Mouse (Mus musculus) ovary, postnatal 10 days (tissue): Measurements from ENCODE around the gene Slc35g3.

Experiments used
- DNase-seq: peaks from one replicate; pipeline ENCODE4 v3.0.0; 2022; ENCODE audit warnings: low spot score

The Slc35g3 gene

GRCm38 (mm10) chr11:69761868-69762267 is at the start of gene Slc35g3:
Gene Slc35g3, minus strand, starts transcription at chr11:69761968.
- DNase-seq: no peak

GRCm38 (mm10) chr11:69810280-69810679 is 48.5 kb upstream of the Slc35g3 start:
- DNase-seq: no peak

DNA sequence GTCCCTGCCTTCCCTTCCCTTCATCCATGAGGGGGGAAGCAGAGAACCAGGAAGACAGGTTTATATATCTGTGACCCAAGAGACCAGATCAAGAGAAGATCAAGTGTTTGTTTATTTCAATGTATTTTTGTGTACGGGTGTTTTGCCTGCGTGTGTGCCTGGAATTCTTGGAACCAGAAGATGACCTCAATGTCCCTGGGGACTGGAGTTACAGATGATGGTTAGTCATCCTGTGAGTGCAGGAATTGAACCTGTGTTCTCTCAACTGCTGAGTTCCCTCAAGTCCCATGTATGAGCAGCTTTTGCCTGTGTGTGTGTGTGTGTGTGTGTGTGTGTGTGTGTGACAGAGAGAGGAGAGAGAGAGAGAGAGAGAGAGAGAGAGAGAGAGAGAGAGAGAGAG is 45.9 kb upstream of the Slc35g3 start:
- no peak for DNase-seq

GRCm38 (mm10) chr11:69806378-69806777 is 44.6 kb upstream of the Slc35g3 start:
- no peak for DNase-seq

- DNase-seq: no peak
These were observed 43.5 kb upstream of the Slc35g3 start, which contains the start of gene Tmem102 for GRCm38 (mm10) chr11:69804972-69805909. Gene Tmem102, minus strand, starts transcription at chr11:69805624.

GRCm38 (mm10) chr11:69804652-69804940 is 42.8 kb upstream of the Slc35g3 start:
- no peak for DNase-seq

GRCm38 (mm10) chr11:69803786-69804651 is 42.3 kb upstream of the Slc35g3 start:
- DNase-seq: peak; percentile 33

DNA sequence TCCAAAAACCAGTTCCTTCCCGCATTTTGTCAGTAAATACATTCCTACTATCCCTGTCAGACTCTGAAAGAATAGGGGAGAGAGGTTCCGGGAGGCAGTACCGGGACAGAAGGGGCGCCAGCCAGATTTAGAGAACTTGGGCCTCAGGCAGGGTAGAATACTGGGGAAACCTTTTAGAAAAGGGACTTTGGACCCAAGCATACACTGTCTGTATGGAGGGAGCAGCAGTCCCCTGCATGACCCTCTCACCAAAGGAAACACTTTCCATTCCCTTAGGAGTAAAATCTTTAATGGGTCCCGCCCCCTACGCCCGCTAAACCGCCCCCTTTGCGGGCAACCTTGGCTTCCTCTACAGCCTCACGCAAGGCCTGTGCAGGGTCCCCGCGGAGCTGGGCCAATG is 41.6 kb upstream of the Slc35g3 start:
- DNase-seq: no peak

DNA sequence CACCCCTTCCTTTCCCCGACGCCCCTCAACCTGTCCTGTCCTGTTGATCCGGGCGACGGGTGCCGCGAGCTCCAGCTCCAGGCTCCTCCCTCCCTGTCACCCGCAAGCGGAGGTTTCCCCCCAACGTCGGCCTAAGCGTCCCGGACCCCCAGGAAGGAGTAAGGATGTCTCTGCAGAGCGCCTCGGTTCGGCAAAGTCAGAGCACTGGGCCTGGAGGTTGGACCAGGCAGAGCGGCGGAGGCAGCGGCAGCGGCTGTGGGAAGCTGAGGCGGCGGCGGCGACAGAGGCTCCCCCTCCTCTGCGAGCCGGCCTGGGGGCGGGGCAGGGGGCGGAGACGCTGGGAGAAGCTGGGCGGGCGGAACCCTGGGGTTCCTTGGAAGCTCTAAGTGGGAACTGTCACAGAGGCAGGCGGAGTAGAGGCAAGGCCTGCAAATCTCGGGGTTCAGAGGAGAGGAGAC is 40.9 kb upstream of the Slc35g3 start:
- peak; percentile 68 for DNase-seq

DNA sequence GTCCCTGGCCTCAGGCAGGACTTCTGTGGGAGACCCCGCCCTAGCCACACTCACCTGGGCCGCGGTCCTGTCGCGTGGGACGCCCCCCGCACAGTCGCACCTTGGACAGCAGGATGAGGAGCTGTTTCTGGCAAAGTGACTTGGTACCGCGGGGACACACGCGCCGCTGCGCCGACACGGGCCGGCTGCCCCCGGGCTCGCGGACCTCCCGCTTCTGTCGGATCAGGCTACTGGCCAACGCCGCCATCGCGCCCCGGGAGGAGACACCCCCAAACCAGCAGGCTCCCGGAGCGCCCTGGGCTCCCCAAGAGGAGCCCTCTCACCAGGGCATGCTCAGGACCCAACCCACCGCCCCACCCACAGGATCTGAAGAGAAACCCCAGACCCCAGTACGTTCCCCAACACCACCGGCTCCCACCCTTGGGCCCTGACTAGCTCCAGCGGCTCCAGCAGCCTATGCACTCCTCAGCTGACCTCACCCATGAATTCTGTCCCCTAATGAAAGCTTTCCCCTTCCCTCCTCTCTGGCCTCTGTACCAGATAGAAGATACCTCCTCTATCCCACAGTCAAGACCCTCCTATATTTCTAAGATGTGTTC is 39.7 kb upstream of the Slc35g3 start, which contains the start of gene Fgf11:
TSS of gene Fgf11 (minus strand) at position 479 of the 599 bp plus-strand sequence.
- no peak for DNase-seq

DNA sequence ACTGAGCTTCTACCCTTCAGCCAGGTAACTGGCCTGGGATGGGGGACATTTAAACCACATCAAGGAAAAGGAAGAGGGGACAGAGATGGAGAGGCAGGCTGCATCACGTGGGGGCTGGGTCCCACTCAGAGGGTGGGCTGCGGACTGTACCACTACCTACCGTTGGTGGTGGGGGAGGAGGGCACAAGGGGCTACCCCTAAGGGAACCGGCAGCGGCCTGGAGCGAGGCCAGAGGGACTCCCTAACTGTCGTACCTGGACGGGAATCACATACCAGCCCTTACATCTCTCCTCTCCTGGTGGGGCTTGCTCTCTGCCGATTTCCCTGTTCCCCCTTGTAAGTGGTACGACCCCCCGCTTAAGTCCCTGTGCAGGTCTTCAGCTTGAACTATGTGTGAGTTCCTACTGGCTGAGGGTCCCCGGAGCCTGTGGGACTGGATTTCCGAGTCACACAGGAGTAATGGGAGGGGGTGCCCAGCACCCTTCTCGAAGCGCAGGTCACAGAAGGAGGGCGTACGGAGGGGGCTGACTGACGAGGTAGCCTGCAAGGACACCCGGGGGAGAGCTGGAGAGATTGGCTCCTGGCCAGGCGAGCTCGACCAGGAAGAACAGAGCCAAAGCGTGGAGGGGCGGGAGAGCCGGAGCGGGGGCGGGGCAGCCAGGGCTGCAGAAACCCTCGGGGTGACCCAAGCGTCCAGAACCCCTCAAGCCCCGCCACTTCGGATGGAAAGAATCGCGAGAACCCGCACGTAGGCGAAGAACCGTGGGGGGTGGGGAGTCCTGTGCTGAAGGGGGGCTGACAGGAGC is 38.8 kb upstream of the Slc35g3 start:
- peak; percentile 55 for DNase-seq

- no peak for DNase-seq
These were observed 38.3 kb upstream of the Slc35g3 start for GRCm38 (mm10) chr11:69800138-69800391.

- no peak for DNase-seq
These were observed 37.8 kb upstream of the Slc35g3 start for GRCm38 (mm10) chr11:69799394-69800137.

- DNase-seq: no peak
These were observed 36.2 kb upstream of the Slc35g3 start for GRCm38 (mm10) chr11:69797924-69798323.

DNA sequence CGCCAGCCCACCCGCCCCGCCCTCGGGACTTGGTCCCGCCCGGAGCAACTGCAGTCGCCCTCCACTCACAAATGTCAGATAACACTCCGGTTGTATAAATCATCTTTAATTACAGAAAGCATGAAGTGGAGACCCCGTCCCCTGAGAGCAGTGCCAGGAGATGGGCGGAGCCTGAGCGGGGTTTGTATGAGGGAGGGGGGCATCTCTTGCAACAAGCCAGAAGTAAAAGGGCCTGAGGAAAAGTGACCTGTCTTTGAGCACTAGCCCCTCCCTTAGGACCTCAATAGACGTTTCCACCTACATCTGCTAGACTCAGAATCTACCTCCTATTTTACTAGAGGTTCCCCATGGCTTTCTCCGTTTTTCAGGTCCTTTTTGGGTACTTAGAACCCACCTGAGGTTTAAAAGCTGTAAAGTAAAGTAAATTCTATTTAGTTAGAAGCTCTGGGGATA is 34.2 kb upstream of the Slc35g3 start:
- DNase-seq: no peak

DNA sequence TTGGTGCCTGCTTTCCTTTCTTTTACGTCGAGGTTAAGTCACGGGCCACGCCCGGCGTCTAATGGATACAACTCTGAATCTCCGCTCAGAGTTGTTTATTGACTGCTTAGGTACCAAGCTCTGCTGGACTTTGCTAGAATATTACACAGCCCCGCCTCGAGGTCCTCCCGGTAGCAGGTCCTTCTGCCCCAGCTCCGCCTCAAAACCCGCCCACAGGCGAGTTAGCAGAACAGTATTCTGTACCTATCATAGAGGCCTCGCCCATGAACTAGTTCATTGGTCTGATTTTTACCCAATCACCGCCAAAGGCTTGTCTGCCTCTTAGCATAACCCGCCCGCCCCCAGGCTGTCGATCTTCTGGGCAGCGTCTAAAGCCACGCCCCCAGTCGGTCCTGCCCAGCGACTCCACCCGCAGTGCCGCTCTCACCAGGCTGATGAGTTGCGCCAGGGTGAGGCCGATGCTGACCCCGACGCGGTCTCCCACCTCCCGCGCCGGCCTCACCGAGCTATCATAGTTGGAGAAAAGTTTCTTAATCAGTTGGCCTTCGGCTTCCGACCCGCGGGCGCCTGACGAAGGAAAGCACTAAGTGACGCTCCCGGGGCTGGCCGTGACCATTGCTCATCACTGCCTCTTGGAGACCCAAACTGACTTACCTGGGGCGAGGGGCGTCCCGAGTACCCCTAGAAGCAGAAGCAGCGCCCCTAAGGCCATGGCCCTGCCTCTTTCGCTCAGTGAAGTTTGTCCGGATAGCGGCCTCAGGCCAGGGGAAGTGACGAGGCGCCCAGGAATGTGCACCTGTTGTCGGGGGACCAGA is 33.6 kb upstream of the Slc35g3 start, which contains the start of gene Chrnb1:
TSS of gene Chrnb1 (minus strand) at position 776 of the 815 bp plus-strand sequence.
- no peak for DNase-seq

DNA sequence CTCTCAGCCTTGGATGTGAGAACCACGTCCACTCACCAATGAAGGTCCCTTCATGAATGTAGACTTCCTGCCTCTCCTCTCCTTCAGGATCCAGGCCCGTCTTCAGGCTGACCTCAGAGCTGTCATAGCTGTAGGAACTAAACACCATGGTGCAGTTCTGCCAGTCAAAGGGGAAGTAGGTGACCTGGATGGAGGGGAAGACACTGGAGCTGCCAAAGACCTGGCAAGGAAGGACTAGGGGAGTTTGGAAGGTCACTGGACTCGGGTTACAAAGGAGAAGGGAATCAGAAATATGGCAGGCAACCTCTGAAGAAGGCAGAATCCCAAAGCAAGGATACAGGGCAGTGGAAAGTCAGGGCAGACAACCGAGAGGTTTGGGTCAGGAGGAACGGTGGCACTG is 31.7 kb upstream of the Slc35g3 start:
- DNase-seq: no peak

DNA sequence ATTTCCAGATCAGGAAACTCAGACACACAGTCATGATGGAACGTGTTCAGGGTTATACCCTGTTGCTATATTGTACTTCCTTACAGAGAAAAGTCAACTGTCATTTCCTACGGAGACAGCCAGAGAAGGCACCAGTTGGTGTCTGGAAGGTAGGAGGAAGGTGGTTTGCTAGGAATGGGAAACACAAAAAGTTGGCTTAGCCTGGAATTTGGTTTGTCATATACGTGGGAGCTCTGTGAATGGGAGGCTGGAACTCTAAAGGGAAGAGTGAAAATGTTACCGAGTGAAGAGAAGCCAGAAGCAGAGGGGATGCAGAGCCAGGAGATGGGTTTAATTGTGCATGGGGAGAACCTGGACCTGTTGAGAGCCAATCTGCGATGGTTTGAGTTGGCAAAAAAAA is 29.7 kb upstream of the Slc35g3 start:
- DNase-seq: no peak

DNA sequence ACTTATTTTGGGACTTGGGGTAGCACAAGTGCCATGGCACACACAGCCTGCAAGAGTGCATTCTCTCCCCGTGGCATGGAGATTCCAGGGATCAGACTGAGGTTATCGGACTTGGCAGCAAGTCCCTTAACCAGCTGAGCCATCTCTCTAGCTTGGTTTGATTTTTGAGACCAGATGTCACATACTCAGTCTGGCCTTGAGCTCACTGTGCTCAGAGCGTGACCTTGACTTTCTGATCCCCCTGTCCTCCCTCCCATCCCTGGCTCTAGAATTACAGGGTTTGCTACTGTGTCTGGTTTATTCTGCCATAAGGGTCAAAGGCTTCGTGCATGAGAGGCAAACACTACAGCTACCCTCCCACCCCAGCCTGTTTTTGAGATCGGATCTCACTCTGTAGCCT is 27.7 kb upstream of the Slc35g3 start:
- no peak for DNase-seq

GRCm38 (mm10) chr11:69787306-69787705 is 25.5 kb upstream of the Slc35g3 start:
- DNase-seq: no peak
